Mouse (Mus musculus) limb, embryonic 12.5 days (tissue): Measurements from ENCODE around the gene B230217C12Rik. TPM values are rescaled to one million over a fixed set of nuclear protein-coding genes. Genes with fewer than 3 reads are reported as not detected.

ENCODE experiments used
- ATAC-seq: fragments of 200-750 bp; cut with Nextera tagmentation; 2 replicates; pipeline ENCODE4 v1.8.0; 2017; ENCODE audit warnings: low read depth, moderate TSS enrichment; ENCODE audit not compliant: insufficient number of reproducible peaks, insufficient read depth, low FRiP score, low TSS enrichment
- H3K27ac ChIP-seq: fragments of 300-500 bp; sonication (generic); 2 replicates; pipeline ENCODE4 v1.5.1; 2016; ENCODE audit warnings: mild to moderate bottlenecking, moderate library complexity
- H3K27me3 ChIP-seq: fragments of 300-500 bp; sonication (generic); 2 replicates; pipeline ENCODE4 v1.6.1; 2016; ENCODE audit warnings: mild to moderate bottlenecking, moderate library complexity
- H3K36me3 ChIP-seq: fragments of 300-500 bp; sonication (generic); 2 replicates; pipeline ENCODE4 v1.6.1; 2016; ENCODE audit warnings: mild to moderate bottlenecking, moderate library complexity
- H3K4me1 ChIP-seq: fragments of 300-500 bp; sonication (generic); replicated peaks from 2 replicates; pipeline ENCODE4 v1.6.1; 2016
- H3K4me2 ChIP-seq: fragments of 300-500 bp; sonication (generic); 2 replicates; pipeline ENCODE4 v1.6.1; 2016; ENCODE audit warnings: mild to moderate bottlenecking, moderate library complexity
- H3K4me3 ChIP-seq: fragments of 300-500 bp; sonication (generic); replicated peaks from 2 replicates; pipeline ENCODE4 v1.5.1; 2016; ENCODE audit warnings: mild to moderate bottlenecking
- H3K9ac ChIP-seq: fragments of 300-500 bp; sonication (generic); replicated peaks from 2 replicates; pipeline ENCODE4 v1.6.1; 2016; ENCODE audit warnings: mild to moderate bottlenecking, moderate library complexity
- H3K9me3 ChIP-seq: fragments of 300-500 bp; sonication (generic); 2 replicates; pipeline ENCODE4 v1.6.1; 2016; ENCODE audit warnings: mild to moderate bottlenecking, moderate library complexity
- WGBS: fragments of 180-500 bp; shearing (Covaris S2); methylation state at CpG from one replicate; pipeline ENCODE4 v1.1.7; 2016; 5-methylcytosine and 5-hydroxymethylcytosine counted together
- polyA plus RNA-seq: library from polyadenylated mRNA; unstranded; fragments of >200 nt; fragmentation: Nextera tagmentation; extraction: Ambion mirVana; gene quantifications from 2 replicates; pipeline ENCODE4 v1.2.1, GENCODE M21; 2016

Gene B230217C12Rik
- polyA plus RNA-seq, 1 experiment from 2014 or later = 13.2 TPM

- peaks cover 51% of the 10 kb centered on the region for H3K4me1 ChIP-seq
- no peaks in the 10 kb centered on the region for H3K27me3 ChIP-seq
- no peak overlapping the region; the same call in 1 of the 2 replicates for H3K27ac ChIP-seq
- no peaks in the 10 kb centered on the region for H3K9me3 ChIP-seq
- peak overlapping the region; percentile 66; the same call in 1 of the 2 replicates for H3K4me3 ChIP-seq
- H3K36me3 ChIP-seq = peaks cover 6% of the 10 kb centered on the region; the same call in 1 of the 2 replicates
- H3K4me2 ChIP-seq = peak overlapping the region; percentile 79
- ATAC-seq = no peak
- WGBS = 53% methylated on average over 1 of the region's 1 CpGs
- H3K9ac ChIP-seq = 0 out of 2 replicates have a peak overlapping the region, but pooled peaks have one; percentile 83
Observed at GRCm38 (mm10) chr11:97802194-97802470, 38.4 kb upstream of the B230217C12Rik start.

GRCm38 (mm10) chr11:97802495-97802894, 38.1 kb upstream of the B230217C12Rik start:
- Histone ChIP-seq H3K36me3 (peaks cover 9% of the 10 kb centered on the region), H3K4me1 (peaks cover 53% of the 10 kb centered on the region), H3K9me3 (no peaks in the 10 kb centered on the region), H3K4me2 (peak overlapping the region; percentile 79; the same call in 1 of the 2 replicates), H3K9ac (no peak overlapping the region), H3K27ac (no peak overlapping the region; the same call in 1 of the 2 replicates), H3K27me3 (no peaks in the 10 kb centered on the region), H3K4me3 (no peak overlapping the region)
- 51% methylated on average over 6 of the region's 6 CpGs for WGBS
- no peak for ATAC-seq

- Histone ChIP-seq H3K27ac (peak overlapping the region; percentile 84), H3K36me3 (peaks cover 22% of the 10 kb centered on the region), H3K4me3 (no peak overlapping the region), H3K9me3 (no peaks in the 10 kb centered on the region), H3K27me3 (no peaks in the 10 kb centered on the region), H3K4me2 (peak overlapping the region; percentile 6; the same call in 1 of the 2 replicates), H3K4me1 (peaks cover 67% of the 10 kb centered on the region), H3K9ac (no peak overlapping the region)
- 73% methylated on average over 5 of the region's 5 CpGs for WGBS
- ATAC-seq = no peak
Observed at GRCm38 (mm10) chr11:97803847-97804246, 36.7 kb upstream of the B230217C12Rik start.

- peaks cover 32% of the 10 kb centered on the region for H3K36me3 ChIP-seq
- peak overlapping the region; percentile 21 for H3K4me3 ChIP-seq
- H3K27me3 ChIP-seq = no peaks in the 10 kb centered on the region
- H3K27ac ChIP-seq = peak overlapping the region; percentile 84
- H3K9ac ChIP-seq = no peak overlapping the region; the same call in 1 of the 2 replicates
- H3K4me2 ChIP-seq = peak overlapping the region; percentile 54
- ATAC-seq = no peak
- no peaks in the 10 kb centered on the region for H3K9me3 ChIP-seq
- peaks cover 78% of the 10 kb centered on the region for H3K4me1 ChIP-seq
- 16% methylated on average over 9 of the region's 9 CpGs for WGBS
Observed at GRCm38 (mm10) chr11:97804841-97805661, 35.5 kb upstream of the B230217C12Rik start.

- Histone ChIP-seq H3K4me1 (peaks cover 82% of the 10 kb centered on the region), H3K9me3 (no peaks in the 10 kb centered on the region), H3K27me3 (no peaks in the 10 kb centered on the region), H3K36me3 (peaks cover 37% of the 10 kb centered on the region), H3K9ac (no peak overlapping the region), H3K4me2 (peak overlapping the region; percentile 54), H3K27ac (peak overlapping the region; percentile 84), H3K4me3 (no peak overlapping the region)
- 55% methylated on average over 15 of the region's 15 CpGs for WGBS
- ATAC-seq = no peak
Observed at GRCm38 (mm10) chr11:97805662-97806612, 34.6 kb upstream of the B230217C12Rik start.

- H3K9me3 ChIP-seq = no peaks in the 10 kb centered on the region
- H3K4me3 ChIP-seq = no peak overlapping the region
- no peak overlapping the region; the same call in 1 of the 2 replicates for H3K4me2 ChIP-seq
- peaks cover 82% of the 10 kb centered on the region for H3K4me1 ChIP-seq
- peaks cover 40% of the 10 kb centered on the region for H3K36me3 ChIP-seq
- no peak overlapping the region for H3K9ac ChIP-seq
- 80% methylated on average over 7 of the region's 7 CpGs for WGBS
- ATAC-seq = no peak
- H3K27ac ChIP-seq = no peak overlapping the region
- H3K27me3 ChIP-seq = no peaks in the 10 kb centered on the region
Observed at GRCm38 (mm10) chr11:97806613-97806964, 34.0 kb upstream of the B230217C12Rik start.

GRCm38 (mm10) chr11:97807626-97808025, 33.0 kb upstream of the B230217C12Rik start:
- Histone ChIP-seq H3K4me2 (peak overlapping the region; percentile 19; the same call in 1 of the 2 replicates), H3K9me3 (no peaks in the 10 kb centered on the region), H3K4me3 (no peak overlapping the region), H3K9ac (no peak overlapping the region), H3K27ac (peak overlapping the region; percentile 69), H3K36me3 (peaks cover 48% of the 10 kb centered on the region), H3K27me3 (no peaks in the 10 kb centered on the region), H3K4me1 (peaks cover 82% of the 10 kb centered on the region)
- 33% methylated on average over 6 of the region's 6 CpGs for WGBS
- ATAC-seq = no peak

GRCm38 (mm10) chr11:97808093-97808492, 32.5 kb upstream of the B230217C12Rik start:
- Histone ChIP-seq H3K4me3 (no peak overlapping the region), H3K4me2 (peak overlapping the region; percentile 19; the same call in 1 of the 2 replicates), H3K36me3 (peaks cover 49% of the 10 kb centered on the region), H3K9me3 (no peaks in the 10 kb centered on the region), H3K27ac (peak overlapping the region; percentile 69; the same call in 1 of the 2 replicates), H3K27me3 (no peaks in the 10 kb centered on the region), H3K9ac (no peak overlapping the region), H3K4me1 (peaks cover 86% of the 10 kb centered on the region)
- 71% methylated on average over 2 of the region's 2 CpGs for WGBS
- no peak for ATAC-seq

GRCm38 (mm10) chr11:97808621-97809234, 31.9 kb upstream of the B230217C12Rik start:
- Histone ChIP-seq H3K4me2 (peak overlapping the region; percentile 19; the same call in 1 of the 2 replicates), H3K27ac (peak overlapping the region; percentile 65), H3K36me3 (peaks cover 56% of the 10 kb centered on the region), H3K4me3 (no peak overlapping the region), H3K27me3 (no peaks in the 10 kb centered on the region), H3K9ac (no peak overlapping the region), H3K9me3 (no peaks in the 10 kb centered on the region), H3K4me1 (peaks cover 87% of the 10 kb centered on the region)
- 53% methylated on average over 5 of the region's 5 CpGs for WGBS
- ATAC-seq = no peak

- 71% methylated on average over 7 of the region's 7 CpGs for WGBS
- Histone ChIP-seq H3K36me3 (peaks cover 63% of the 10 kb centered on the region), H3K9ac (0 out of 2 replicates have a peak overlapping the region, but pooled peaks have one; percentile 8), H3K9me3 (no peaks in the 10 kb centered on the region), H3K4me2 (no peak overlapping the region), H3K27me3 (no peaks in the 10 kb centered on the region), H3K4me3 (no peak overlapping the region), H3K27ac (peak overlapping the region; percentile 65), H3K4me1 (peaks cover 80% of the 10 kb centered on the region)
- no peak for ATAC-seq
Observed at GRCm38 (mm10) chr11:97809235-97810121, 31.1 kb upstream of the B230217C12Rik start.
